Mouse (Mus musculus): ENCODE data around the gene Gli3.

GRCm38 (mm10) chr13:15714726-15715437 lies 251.8 kb downstream of the Gli3 start:
- peak; percentile 2; the same call in 1 of the 2 replicates for TF ChIP-seq CTCF (IDR thresholded peaks at IDR 0.05; ENCODE audit: control insufficient read depth, insufficient read depth, insufficient replicate concordance, low read depth, low read length)
- TF ChIP-seq POLR2A (IDR thresholded peaks at IDR 0.05; ENCODE audit: control insufficient read depth, low read depth, low read length), result no peak
